Mouse (Mus musculus): Measurements from ENCODE around the gene Kcnk7.

GRCm38 (mm10) chr19:5746907-5747363 lies 42.8 kb downstream of the Kcnk7 start:
- no peak for TF ChIP-seq ZC3H11A (IDR thresholded peaks at IDR 0.05; ENCODE audit: borderline replicate concordance, low read depth, low read length)
- no peak for TF ChIP-seq HCFC1 (IDR thresholded peaks at IDR 0.05; ENCODE audit: borderline replicate concordance, insufficient read depth, low read length)
- no peak for TF ChIP-seq ZNF384 (IDR thresholded peaks at IDR 0.05; ENCODE audit: low read depth, low read length)
- TF ChIP-seq MAFK (IDR thresholded peaks at IDR 0.05; ENCODE audit: insufficient read depth, low read depth, low read length): no peak
